Comparison of ENCODE assay signal across 15 mouse cellular contexts in genomic region chr7:128541771-128542170, GRCm38 (mm10). TPM values are rescaled to one million over a fixed set of nuclear protein-coding genes. Genes with fewer than 3 reads are reported as not detected.
DNase-seq lines count a peak whose midpoint lies in the region; ATAC-seq and TF ChIP-seq lines count a peak whose summit lies in the region.
"Had no signal": no experiment of that assay in that cellular context is flagged by ENCODE, and none has a peak within 500 bp of the region (broad histone marks: within the 10 kb centered on the region; RNA-seq: fewer than 3 reads in every experiment).

No protein-coding gene starts in this region.

- peak overlapping the region; percentile 93 for H3K27ac ChIP-seq in heart, adult 2 months
- peak overlapping the region; percentile 73 for H3K27ac ChIP-seq in kidney, adult 2 months (ENCODE audit: insufficient read depth, low read depth, low read length)
- peak overlapping the region; percentile 24; the same call in 1 of the 2 replicates for H3K27ac ChIP-seq in embryonic facial prominence, embryonic 15.5 days (replicated peaks)
- H3K27ac ChIP-seq: forebrain, embryonic 15.5 days; hindbrain, embryonic 10.5 days; liver, embryonic 15.5 days had no signal

- no peak for TF ChIP-seq CTCF in heart, adult 2 months (IDR thresholded peaks at IDR 0.05)
- no peak for TF ChIP-seq CTCF in kidney, adult 2 months (conservative IDR thresholded peaks at IDR 0.05; ENCODE audit: insufficient read depth, insufficient read length, low read depth, low read length)
- TF ChIP-seq CTCF in G1E (IDR thresholded peaks at IDR 0.05; ENCODE audit: low read depth, low read length) = no peak

- 0 out of 2 replicates have a peak, but pooled peaks have one; percentile 21 for TF ChIP-seq EP300 in heart, adult 2 months (IDR thresholded peaks at IDR 0.05; ENCODE audit: insufficient read depth, low read depth, low read length)

- intact Hi-C loops in heart, adult 2 months (cut with DNase I) = loop anchor here (1.0 kb wide), 1 partner anchor 18 kb away; the partner anchor contains the start of gene Bag3
- intact Hi-C loops in heart, postnatal 14 days (cut with DNase I) = loop anchor here (5.0 kb wide), 1 partner anchor 81 kb away; no protein-coding TSS in a partner anchor

- 60% methylated on average over 17 of the region's 17 CpGs for WGBS in heart, adult 2 months
- 70% methylated on average over 17 of the region's 17 CpGs for WGBS in kidney, adult 2 months
- 77% methylated on average over 17 of the region's 17 CpGs for WGBS in embryonic facial prominence, embryonic 15.5 days

- H3K79me2 ChIP-seq in heart, adult 2 months (replicated peaks; ENCODE audit: control insufficient read depth, insufficient read depth, low read length) = peaks cover 2% of the 10 kb centered on the region

- H3K4me1 ChIP-seq in heart, adult 2 months (ENCODE audit: control insufficient read depth, insufficient read depth, low read length) = peaks cover 46% of the 10 kb centered on the region
- H3K4me1 ChIP-seq in kidney, adult 2 months (ENCODE audit: control insufficient read depth, insufficient read depth, low read length) = peaks cover 16% of the 10 kb centered on the region
- peaks cover 67% of the 10 kb centered on the region for H3K4me1 ChIP-seq in G1E (ENCODE audit: insufficient read depth, low read depth, low read length)
- H3K4me1 ChIP-seq in embryonic facial prominence, embryonic 15.5 days = peaks cover 38% of the 10 kb centered on the region
- H3K4me1 ChIP-seq: forebrain, embryonic 15.5 days had no signal

- H3K4me3 ChIP-seq in heart, adult 2 months = no peak overlapping the region
- H3K4me3 ChIP-seq in kidney, adult 2 months (ENCODE audit: insufficient read depth, low read depth, low read length) = no peak overlapping the region
- peak overlapping the region; percentile 7; the same call in 1 of the 2 replicates for H3K4me3 ChIP-seq in G1E (ENCODE audit: low read depth, low read length)
- H3K4me3 ChIP-seq in embryonic facial prominence, embryonic 15.5 days (replicated peaks) = no peak overlapping the region
- H3K4me3 ChIP-seq: forebrain, embryonic 15.5 days; hindbrain, embryonic 10.5 days; liver, embryonic 15.5 days; myocyte had no signal

- peak in 1 of 2 experiments; percentile 38 for DNase-seq in heart, adult 2 months
- no peak for DNase-seq in heart, postnatal 14 days
- DNase-seq in kidney, adult 2 months = no peak
- no peak for DNase-seq in kidney, postnatal 14 days
- DNase-seq in G1E (ENCODE audit: low spot score) = no peak
- DNase-seq in T-cell, adult 2 months (ENCODE audit: low spot score) = no peak
- no peak for DNase-seq in ovary, postnatal 36 days (ENCODE audit: low spot score)
- DNase-seq: B cell, adult 2 months; cerebellum, adult 2 months; thymus, adult 2 months had no signal

- no peaks in the 10 kb centered on the region for H3K27me3 ChIP-seq in heart, adult 2 months (ENCODE audit: control insufficient read depth, insufficient read depth, low read length)
- no peaks in the 10 kb centered on the region for H3K27me3 ChIP-seq in kidney, adult 2 months (replicated peaks; ENCODE audit: control insufficient read depth, insufficient read depth, low read length)
- H3K27me3 ChIP-seq in G1E (ENCODE audit: insufficient read depth, low read length) = no peaks in the 10 kb centered on the region; the same call in 1 of the 2 replicates
- H3K27me3 ChIP-seq in embryonic facial prominence, embryonic 15.5 days = no peaks in the 10 kb centered on the region
- H3K27me3 ChIP-seq: forebrain, embryonic 15.5 days; liver, embryonic 15.5 days had no signal

- peak overlapping the region; percentile 55 for H3K9ac ChIP-seq in heart, adult 2 months (ENCODE audit: low read depth, low read length)
- no peak overlapping the region for H3K9ac ChIP-seq in embryonic facial prominence, embryonic 15.5 days
- H3K9ac ChIP-seq: forebrain, embryonic 15.5 days; liver, embryonic 15.5 days had no signal

- TF ChIP-seq POLR2A in heart, adult 2 months (IDR thresholded peaks at IDR 0.05; ENCODE audit: insufficient read depth, low read depth, low read length) = no peak; the same call in 1 of the 2 replicates
- no peak for TF ChIP-seq POLR2A in kidney, adult 2 months (IDR thresholded peaks at IDR 0.05; ENCODE audit: low read depth, low read length)

- no peaks in the 10 kb centered on the region for H3K9me3 ChIP-seq in G1E (replicated peaks)
- no peaks in the 10 kb centered on the region for H3K9me3 ChIP-seq in embryonic facial prominence, embryonic 15.5 days (replicated peaks)
- H3K9me3 ChIP-seq: forebrain, embryonic 15.5 days; hindbrain, embryonic 10.5 days; liver, embryonic 15.5 days had no signal

- H3K36me3 ChIP-seq in heart, adult 2 months (ENCODE audit: control insufficient read depth, insufficient read depth, low read length) = peaks cover 53% of the 10 kb centered on the region
- peaks cover 5% of the 10 kb centered on the region; the same call in 1 of the 2 replicates for H3K36me3 ChIP-seq in kidney, adult 2 months (ENCODE audit: control insufficient read depth, insufficient read depth, low read length)
- H3K36me3 ChIP-seq in G1E (replicated peaks) = peaks cover 99% of the 10 kb centered on the region
- peaks cover 58% of the 10 kb centered on the region for H3K36me3 ChIP-seq in embryonic facial prominence, embryonic 15.5 days
- H3K36me3 ChIP-seq: forebrain, embryonic 15.5 days had no signal

- H3K4me2 ChIP-seq in embryonic facial prominence, embryonic 15.5 days (replicated peaks) = no peak overlapping the region
- H3K4me2 ChIP-seq: forebrain, embryonic 15.5 days; liver, embryonic 15.5 days had no signal

- ATAC-seq in G1E (ENCODE audit: extremely low read depth, insufficient number of reproducible peaks, low FRiP score, poor library complexity, severe bottlenecking) = no peak
- no peak for ATAC-seq in embryonic facial prominence, embryonic 15.5 days (ENCODE audit: insufficient number of reproducible peaks, low FRiP score, low TSS enrichment, low read depth)
- ATAC-seq: forebrain, embryonic 15.5 days had no signal

RNA-seq across cellular contexts. Expression of gene Bag3, which starts 18.4 kb away (rescaled TPM):
- total RNA-seq in heart, adult 2 months (2021) = 100 to 1,000 TPM; 259 to 296 TPM
- 133 and 148 TPM in 2 replicates for polyA plus RNA-seq in heart, adult 2 months (2012; rRNA removed)
- 100 to 1,000 TPM; 165 to 182 TPM for total RNA-seq in heart, postnatal 14 days (2021)
- polyA plus RNA-seq in kidney, adult 2 months (2012; rRNA removed) = 27.6 and 28.3 TPM in 2 replicates
- total RNA-seq in G1E (2014; fragmentation: Nextera tagmentation) (17.7 and 20.9 TPM in 2 replicates), G1E (2017) (5.7 and 9.1 TPM in 2 replicates)
- 107 and 121 TPM in 2 replicates for polyA plus RNA-seq in G1E (2012)
- 22.1 and 22.5 TPM in 2 replicates for polyA plus RNA-seq in embryonic facial prominence, embryonic 15.5 days (2015; fragmentation: Nextera tagmentation; extraction: Ambion mirVana)

Comparison
In these comparisons a context has a peak if more than half of its experiments do, and no peak if none do; other contexts are left out.
1. H3K27ac ChIP-seq: peak in every context shown above with its lines; median percentile 93 in heart, adult 2 months; 73 in kidney, adult 2 months; 24 in embryonic facial prominence, embryonic 15.5 days.